In the genomic region with DNA sequence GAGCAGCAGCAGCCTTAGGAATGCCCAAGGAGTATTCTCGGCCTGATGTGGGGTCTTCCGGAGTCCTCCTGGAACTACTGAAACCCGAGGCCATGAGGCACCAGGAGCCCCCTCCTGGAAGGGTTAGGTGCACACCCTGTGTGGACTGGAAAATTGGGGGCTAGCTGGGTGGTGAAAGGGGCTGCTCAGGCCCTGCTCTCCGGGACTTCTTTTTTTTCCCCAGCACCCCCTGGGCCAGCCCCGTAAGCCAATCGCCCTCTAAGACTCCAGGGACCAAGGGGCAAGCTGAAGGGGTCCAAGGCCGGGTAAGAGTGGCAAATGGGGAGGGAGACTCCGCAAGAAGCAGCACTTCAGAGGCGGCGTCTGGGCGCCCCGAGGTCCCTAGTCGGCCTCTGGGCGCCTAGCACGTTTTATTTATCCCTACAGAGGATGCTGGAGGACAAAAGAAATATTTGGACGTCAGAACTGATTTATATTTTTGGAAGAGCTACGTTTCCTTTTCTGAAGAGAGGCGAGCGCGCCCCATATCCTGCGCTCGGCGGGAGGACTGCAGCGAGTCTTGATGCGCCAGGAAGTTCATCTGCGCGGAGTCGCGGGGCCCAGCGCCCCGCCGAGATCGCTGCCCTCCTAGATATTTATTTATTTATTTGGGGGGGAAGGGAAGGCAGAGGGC, we compare ENCODE assay signal across 11 mouse cellular contexts. TPM values are rescaled to one million over a fixed set of nuclear protein-coding genes. Genes with fewer than 3 reads are reported as not detected.
DNase-seq lines count a peak whose midpoint lies in the region; ATAC-seq and TF ChIP-seq lines count a peak whose summit lies in the region.
"Had no signal": no experiment of that assay in that cellular context is flagged by ENCODE, and none has a peak within 500 bp of the region (broad histone marks: within the 10 kb centered on the region; RNA-seq: fewer than 3 reads in every experiment).

No protein-coding gene starts in this region.

- DNase-seq in embryo, embryonic 10.5 days (ENCODE audit: low spot score): peak; percentile 49
- no peak for DNase-seq in embryo, embryonic 10 days (ENCODE audit: low spot score)
- no peak for DNase-seq in lung, postnatal 25 days (ENCODE audit: low spot score)
- no peak for DNase-seq in B cell, adult 2 months
- no peak for DNase-seq in layer of hippocampus, adult 8-10 months (ENCODE audit: low spot score in 2 of 2)
- DNase-seq: cerebellum, adult 18-20 months; right cerebral cortex, postnatal 25 days had no signal

- H3K4me1 ChIP-seq in lung, embryonic 15.5 days: peaks cover 36% of the 10 kb centered on the region
- no peaks in the 10 kb centered on the region for H3K4me1 ChIP-seq in intestine, postnatal 0 days (replicated peaks; ENCODE audit: control insufficient read depth, insufficient read depth, low read length)
- H3K4me1 ChIP-seq in small intestine, adult 2 months (ENCODE audit: control insufficient read depth, insufficient read depth, insufficient read length, low read length): no peaks in the 10 kb centered on the region; the same call in 1 of the 2 replicates

- 2% methylated on average over 33 of the region's 33 CpGs for WGBS in lung, embryonic 15.5 days
- 2% methylated on average over 33 of the region's 33 CpGs for WGBS in intestine, postnatal 0 days
- 3% methylated on average over 33 of the region's 33 CpGs for WGBS in small intestine, adult 2 months

- no peak for TF ChIP-seq POLR2A in small intestine, adult 2 months (IDR thresholded peaks at IDR 0.05; ENCODE audit: low read depth, low read length)

- no peaks in the 10 kb centered on the region for H3K9me3 ChIP-seq in lung, embryonic 15.5 days
- H3K9me3 ChIP-seq in intestine, postnatal 0 days (ENCODE audit: control insufficient read depth): no peaks in the 10 kb centered on the region

- H3K27ac ChIP-seq in lung, embryonic 15.5 days: peak overlapping the region; percentile 77
- H3K27ac ChIP-seq in intestine, postnatal 0 days (ENCODE audit: low read depth, low read length): peak overlapping the region; percentile 15; the same call in 1 of the 2 replicates
- H3K27ac ChIP-seq in small intestine, adult 2 months (ENCODE audit: insufficient read depth, low read depth, low read length): peak overlapping the region; percentile 64

- peak overlapping the region; percentile 41 for H3K4me3 ChIP-seq in lung, embryonic 15.5 days
- peak overlapping the region; percentile 17 for H3K4me3 ChIP-seq in intestine, postnatal 0 days (ENCODE audit: low read depth, low read length)
- peak overlapping the region; percentile 27 for H3K4me3 ChIP-seq in small intestine, adult 2 months (ENCODE audit: low read depth, low read length)

- peak overlapping the region; percentile 81 for H3K4me2 ChIP-seq in lung, embryonic 15.5 days
- H3K4me2 ChIP-seq in intestine, postnatal 0 days (replicated peaks; ENCODE audit: low read depth): peak overlapping the region; percentile 66

- peak; percentile 7; the same call in 1 of the 2 replicates for ATAC-seq in lung, embryonic 15.5 days (ENCODE audit: borderline replicate concordance, extremely low read depth, low FRiP score, low TSS enrichment)
- no peak for ATAC-seq in intestine, postnatal 0 days

- no peaks in the 10 kb centered on the region for H3K36me3 ChIP-seq in lung, embryonic 15.5 days
- H3K36me3 ChIP-seq in intestine, postnatal 0 days (ENCODE audit: control insufficient read depth, insufficient read depth): no peaks in the 10 kb centered on the region
- H3K36me3 ChIP-seq in small intestine, adult 2 months (ENCODE audit: control insufficient read depth, insufficient read depth, low read length): no peaks in the 10 kb centered on the region

- peak; percentile 1; the same call in 1 of the 2 replicates for TF ChIP-seq CTCF in intestine, postnatal 0 days (IDR thresholded peaks at IDR 0.05; ENCODE audit: low read depth)
- TF ChIP-seq CTCF in small intestine, adult 2 months (IDR thresholded peaks at IDR 0.05; ENCODE audit: extremely low read depth, insufficient read length, insufficient replicate concordance, low read depth, low read length): no peak

- H3K27me3 ChIP-seq in lung, embryonic 15.5 days: peaks cover 97% of the 10 kb centered on the region
- H3K27me3 ChIP-seq in intestine, postnatal 0 days (replicated peaks; ENCODE audit: control insufficient read depth, insufficient read depth, low read length): peaks cover 98% of the 10 kb centered on the region
- peaks cover 55% of the 10 kb centered on the region for H3K27me3 ChIP-seq in small intestine, adult 2 months (ENCODE audit: control insufficient read depth, insufficient read depth, low read length)

- peak overlapping the region; percentile 29; the same call in 1 of the 2 replicates for H3K9ac ChIP-seq in lung, embryonic 15.5 days
- H3K9ac ChIP-seq in intestine, postnatal 0 days (ENCODE audit: low read depth, low read length): peak overlapping the region; percentile 17; the same call in 1 of the 2 replicates

RNA-seq across cellular contexts. Expression of a gene that starts 5.7 kb away (rescaled TPM):
- 29.5 and 30.4 TPM in 2 replicates for polyA plus RNA-seq in lung, embryonic 15.5 days (2015; fragmentation: Nextera tagmentation; extraction: Ambion mirVana)
- polyA plus RNA-seq in intestine, postnatal 0 days (2015; fragmentation: Nextera tagmentation; extraction: Ambion mirVana): 9.3 and 10.6 TPM in 2 replicates
- 28.4 and 41.4 TPM in 2 replicates for polyA plus RNA-seq in small intestine, adult 2 months (2012; rRNA removed)
- 1 to 10 TPM; 3.6 to 4.8 (median 4.7) TPM for total RNA-seq in layer of hippocampus, adult 8-10 months (2022)
- total RNA-seq: megakaryocyte progenitor cell, adult 5-6 weeks had no signal

Comparison
In these comparisons a context has a peak if more than half of its experiments do, and no peak if none do; other contexts are left out.
1. H3K27ac ChIP-seq: peak in every context shown above with its lines; median percentile 77 in lung, embryonic 15.5 days; 64 in small intestine, adult 2 months; 15 in intestine, postnatal 0 days.